Mouse (Mus musculus): ENCODE data around the gene Csnk2a2. TPM values are rescaled to one million over a fixed set of nuclear protein-coding genes. Genes with fewer than 3 reads are reported as not detected.
A peak's percentile ranks its signal among the peaks of the same experiment; 100 is the strongest.

Csnk2a2 gene
- polyA plus RNA-seq, 1 experiment: 119 TPM

- no peak for TF ChIP-seq POLR2A (IDR thresholded peaks at IDR 0.05; ENCODE audit: low read depth, low read length)
- no peak for TF ChIP-seq CTCF (IDR thresholded peaks at IDR 0.05; ENCODE audit: borderline replicate concordance, insufficient read depth, low read length)
- Histone ChIP-seq H3K27ac (ENCODE audit: insufficient read depth, low read length) (no peak overlapping the region), H3K4me1 (ENCODE audit: control insufficient read depth, insufficient read depth, low read length) (peaks cover 6% of the 10 kb centered on the region), H3K4me3 (ENCODE audit: insufficient read depth, low read length) (peak overlapping the region; percentile 43)
Observed at GRCm38 (mm10) chr8:95488698-95489332, 1.0 kb downstream of the Csnk2a2 start.

GRCm38 (mm10) chr8:95487800-95488697, 1.8 kb downstream of the Csnk2a2 start:
- Histone ChIP-seq H3K4me1 (ENCODE audit: control insufficient read depth, insufficient read depth, low read length) (peaks cover 6% of the 10 kb centered on the region), H3K27ac (ENCODE audit: insufficient read depth, low read length) (no peak overlapping the region), H3K4me3 (ENCODE audit: insufficient read depth, low read length) (peak overlapping the region; percentile 75)
- TF ChIP-seq POLR2A (IDR thresholded peaks at IDR 0.05; ENCODE audit: low read depth, low read length) (no peak), CTCF (IDR thresholded peaks at IDR 0.05; ENCODE audit: borderline replicate concordance, insufficient read depth, low read length) (no peak)

- Histone ChIP-seq H3K4me3 (ENCODE audit: insufficient read depth, low read length) (no peak overlapping the region), H3K27ac (ENCODE audit: insufficient read depth, low read length) (no peak overlapping the region), H3K4me1 (ENCODE audit: control insufficient read depth, insufficient read depth, low read length) (no peaks in the 10 kb centered on the region)
- TF ChIP-seq CTCF (IDR thresholded peaks at IDR 0.05; ENCODE audit: borderline replicate concordance, insufficient read depth, low read length) (no peak), POLR2A (IDR thresholded peaks at IDR 0.05; ENCODE audit: low read depth, low read length) (no peak)
Observed at GRCm38 (mm10) chr8:95470008-95470407, 19.8 kb downstream of the Csnk2a2 start.

GRCm38 (mm10) chr8:95468995-95469394, 20.8 kb downstream of the Csnk2a2 start:
- H3K27ac ChIP-seq (ENCODE audit: insufficient read depth, low read length): no peak overlapping the region
- TF ChIP-seq CTCF (IDR thresholded peaks at IDR 0.05; ENCODE audit: borderline replicate concordance, insufficient read depth, low read length) (no peak), POLR2A (IDR thresholded peaks at IDR 0.05; ENCODE audit: low read depth, low read length) (no peak)
- no peak overlapping the region for H3K4me3 ChIP-seq (ENCODE audit: insufficient read depth, low read length)
- H3K4me1 ChIP-seq (ENCODE audit: control insufficient read depth, insufficient read depth, low read length): no peaks in the 10 kb centered on the region

- H3K4me3 ChIP-seq (ENCODE audit: insufficient read depth, low read length): no peak overlapping the region
- TF ChIP-seq POLR2A (IDR thresholded peaks at IDR 0.05; ENCODE audit: low read depth, low read length): no peak
- no peak for TF ChIP-seq CTCF (IDR thresholded peaks at IDR 0.05; ENCODE audit: borderline replicate concordance, insufficient read depth, low read length)
- no peak overlapping the region for H3K27ac ChIP-seq (ENCODE audit: insufficient read depth, low read length)
- H3K4me1 ChIP-seq (ENCODE audit: control insufficient read depth, insufficient read depth, low read length): no peaks in the 10 kb centered on the region
Observed at GRCm38 (mm10) chr8:95466543-95466942, 23.3 kb downstream of the Csnk2a2 start.

- H3K4me3 ChIP-seq (ENCODE audit: insufficient read depth, low read length): no peak overlapping the region
- no peaks in the 10 kb centered on the region for H3K4me1 ChIP-seq (ENCODE audit: control insufficient read depth, insufficient read depth, low read length)
- TF ChIP-seq CTCF (IDR thresholded peaks at IDR 0.05; ENCODE audit: borderline replicate concordance, insufficient read depth, low read length): no peak
- TF ChIP-seq POLR2A (IDR thresholded peaks at IDR 0.05; ENCODE audit: low read depth, low read length): no peak
- H3K27ac ChIP-seq (ENCODE audit: insufficient read depth, low read length): no peak overlapping the region
Observed at GRCm38 (mm10) chr8:95452518-95452917, 37.3 kb downstream of the Csnk2a2 start.

- Histone ChIP-seq H3K27ac (ENCODE audit: insufficient read depth, low read length) (no peak overlapping the region), H3K4me1 (ENCODE audit: control insufficient read depth, insufficient read depth, low read length) (no peaks in the 10 kb centered on the region), H3K4me3 (ENCODE audit: insufficient read depth, low read length) (no peak overlapping the region)
- TF ChIP-seq POLR2A (IDR thresholded peaks at IDR 0.05; ENCODE audit: low read depth, low read length): no peak
- TF ChIP-seq CTCF (IDR thresholded peaks at IDR 0.05; ENCODE audit: borderline replicate concordance, insufficient read depth, low read length): no peak
Observed at GRCm38 (mm10) chr8:95450271-95450670, 39.6 kb downstream of the Csnk2a2 start.

- Histone ChIP-seq H3K4me1 (ENCODE audit: control insufficient read depth, insufficient read depth, low read length) (no peaks in the 10 kb centered on the region), H3K27ac (ENCODE audit: insufficient read depth, low read length) (no peak overlapping the region), H3K4me3 (ENCODE audit: insufficient read depth, low read length) (no peak overlapping the region)
- TF ChIP-seq CTCF (IDR thresholded peaks at IDR 0.05; ENCODE audit: borderline replicate concordance, insufficient read depth, low read length): no peak
- TF ChIP-seq POLR2A (IDR thresholded peaks at IDR 0.05; ENCODE audit: low read depth, low read length): no peak
Observed at GRCm38 (mm10) chr8:95447661-95448060, 42.2 kb downstream of the Csnk2a2 start.

GRCm38 (mm10) chr8:95445042-95445441, 44.8 kb downstream of the Csnk2a2 start:
- no peak for TF ChIP-seq CTCF (IDR thresholded peaks at IDR 0.05; ENCODE audit: borderline replicate concordance, insufficient read depth, low read length)
- TF ChIP-seq POLR2A (IDR thresholded peaks at IDR 0.05; ENCODE audit: low read depth, low read length): no peak
- Histone ChIP-seq H3K4me1 (ENCODE audit: control insufficient read depth, insufficient read depth, low read length) (no peaks in the 10 kb centered on the region), H3K4me3 (ENCODE audit: insufficient read depth, low read length) (no peak overlapping the region), H3K27ac (ENCODE audit: insufficient read depth, low read length) (no peak overlapping the region)

GRCm38 (mm10) chr8:95441491-95442039, 48.3 kb downstream of the Csnk2a2 start:
- TF ChIP-seq CTCF (IDR thresholded peaks at IDR 0.05; ENCODE audit: borderline replicate concordance, insufficient read depth, low read length): no peak
- TF ChIP-seq POLR2A (IDR thresholded peaks at IDR 0.05; ENCODE audit: low read depth, low read length): no peak
- Histone ChIP-seq H3K4me3 (ENCODE audit: insufficient read depth, low read length) (no peak overlapping the region), H3K27ac (ENCODE audit: insufficient read depth, low read length) (no peak overlapping the region), H3K4me1 (ENCODE audit: control insufficient read depth, insufficient read depth, low read length) (no peaks in the 10 kb centered on the region)
